Mouse (Mus musculus) gastrocnemius, adult 18-20 months (tissue): Measurements from ENCODE around the gene Sema3g. TPM values are rescaled to one million over a fixed set of nuclear protein-coding genes. Genes with fewer than 3 reads are reported as not detected.

ENCODE experiments used
- DNase-seq: peaks from one replicate; pipeline ENCODE4 v3.0.0; 2021; ENCODE audit warnings: low spot score
- total RNA-seq, 2 experiments: library from RNA; stranded (reverse); gene quantifications; 2 replicates each; pipeline ENCODE4 v1.2.3; 2021

The Sema3g gene
- total RNA-seq, 2 experiments from 2014 or later: 5.8 to 7.0 TPM

- DNase-seq: no peak
These were observed 21.7 kb upstream of the Sema3g start for GRCm38 (mm10) chr14:31195968-31196367.

GRCm38 (mm10) chr14:31197547-31198516, 19.8 kb upstream of the Sema3g start:
- peak; percentile 76 for DNase-seq

GRCm38 (mm10) chr14:31199599-31199998, 18.1 kb upstream of the Sema3g start:
- DNase-seq: no peak

GRCm38 (mm10) chr14:31200038-31200437, 17.6 kb upstream of the Sema3g start:
- DNase-seq: no peak

- DNase-seq: no peak
These were observed 12.8 kb upstream of the Sema3g start for GRCm38 (mm10) chr14:31204844-31205243.

- no peak for DNase-seq
These were observed 12.5 kb upstream of the Sema3g start for GRCm38 (mm10) chr14:31205244-31205561.

- peak; percentile 39 for DNase-seq
These were observed 11.8 kb upstream of the Sema3g start for GRCm38 (mm10) chr14:31205562-31206467.

- DNase-seq: peak; percentile 95
These were observed 11.1 kb upstream of the Sema3g start for GRCm38 (mm10) chr14:31206472-31206981.

GRCm38 (mm10) chr14:31207070-31207830, 10.4 kb upstream of the Sema3g start:
- DNase-seq: no peak

- no peak for DNase-seq
These were observed 9.6 kb upstream of the Sema3g start, which contains the start of gene Tnnc1 for GRCm38 (mm10) chr14:31208084-31208483. Gene Tnnc1 (plus strand): TSS chr14:31208312.

GRCm38 (mm10) chr14:31209133-31209557, 8.5 kb upstream of the Sema3g start:
- no peak for DNase-seq

GRCm38 (mm10) chr14:31211854-31212253, 5.8 kb upstream of the Sema3g start:
- DNase-seq: no peak

- DNase-seq: no peak
These were observed 5.2 kb upstream of the Sema3g start for GRCm38 (mm10) chr14:31212499-31212898.

- no peak for DNase-seq
These were observed 3.8 kb upstream of the Sema3g start for GRCm38 (mm10) chr14:31213868-31214267.

- DNase-seq: no peak
These were observed 3.0 kb upstream of the Sema3g start for GRCm38 (mm10) chr14:31214684-31215083.

GRCm38 (mm10) chr14:31215157-31216002, 2.3 kb upstream of the Sema3g start:
- peak; percentile 65 for DNase-seq

GRCm38 (mm10) chr14:31216846-31217245, 814 bp upstream of the Sema3g start, which contains the start of gene Nisch:
Gene Nisch (minus strand): TSS chr14:31216946.
- no peak for DNase-seq

- no peak for DNase-seq
These were observed 9.3 kb downstream of the Sema3g start for GRCm38 (mm10) chr14:31226978-31227377.

- no peak for DNase-seq
These were observed 10.6 kb downstream of the Sema3g start for GRCm38 (mm10) chr14:31228234-31228633.

- DNase-seq: no peak
These were observed 12.8 kb downstream of the Sema3g start for GRCm38 (mm10) chr14:31230442-31230841.
